Mouse (Mus musculus) thymus, adult 2 months (tissue): ENCODE data around the gene Copz2.

ENCODE experiments used
- CTCF ChIP-seq: fragments of 200-500 bp; IDR thresholded peaks from 2 replicates; pipeline ENCODE4 v1.5.1; 2012; ENCODE audit warnings: mild to moderate bottlenecking, control low read depth, low read length, moderate library complexity, borderline replicate concordance; ENCODE audit not compliant: control insufficient read depth, poor library complexity, insufficient read depth; ENCODE audit errors: extremely low read depth
- POLR2A ChIP-seq: fragments of 200-500 bp; IDR thresholded peaks from 2 replicates; pipeline ENCODE4 v1.6.1; 2012; ENCODE audit warnings: mild to moderate bottlenecking, low read length, control low read depth, moderate library complexity; ENCODE audit not compliant: control insufficient read depth, poor library complexity, insufficient read depth; ENCODE audit errors: extremely low read depth

DNA sequence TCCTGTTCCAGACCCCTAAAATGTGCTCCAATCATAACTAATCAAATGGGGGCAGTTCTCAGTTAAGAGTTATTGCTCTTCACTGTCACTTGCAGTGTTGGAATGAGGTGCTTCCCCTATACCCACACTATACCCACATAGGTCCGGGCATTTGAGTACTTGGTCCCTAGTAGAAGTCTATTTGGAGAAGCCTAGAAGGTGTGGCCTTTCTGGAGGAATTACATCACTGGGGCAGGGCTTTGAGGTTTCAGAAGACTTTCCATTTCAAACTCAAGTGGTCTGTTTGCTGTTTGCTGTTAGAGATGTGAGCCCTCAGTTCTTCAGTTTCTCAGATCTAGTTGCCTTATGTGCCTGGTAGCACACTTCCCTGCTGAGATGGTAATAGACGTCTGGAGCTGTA, 16.7 kb upstream of the Copz2 start:
- TF ChIP-seq CTCF (no peak), POLR2A (no peak)
